Mouse (Mus musculus): ENCODE results near the gene Pcbp1. TPM values are rescaled to one million over a fixed set of nuclear protein-coding genes. Genes with fewer than 3 reads are reported as not detected.
A peak's percentile ranks its signal among the peaks of the same experiment; 100 is the strongest.

Pcbp1 gene
- total and polyA plus RNA-seq, 3 experiments, result 68.9 to 337 (median 73.0) TPM

DNA sequence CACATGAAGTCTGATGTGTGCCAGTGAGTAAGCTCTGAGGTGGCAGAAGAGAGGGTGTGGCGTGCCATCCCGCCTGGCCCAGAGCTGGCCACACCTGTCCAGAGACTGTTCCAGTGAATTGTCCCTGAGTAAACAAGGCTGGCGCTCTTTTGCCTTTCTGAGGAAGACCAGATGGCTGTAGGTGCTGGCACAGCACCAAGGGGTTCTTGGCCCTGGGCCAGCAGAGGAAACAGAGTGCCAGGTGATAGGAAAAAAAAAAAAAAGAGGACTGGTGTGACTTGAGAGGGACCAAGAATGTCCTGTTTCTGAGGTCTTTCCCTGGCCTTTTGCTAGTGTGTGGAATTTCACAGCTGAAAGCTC, 43.3 kb upstream of the Pcbp1 start:
- 0 out of 2 replicates have a peak, but pooled peaks have one; percentile 13 for TF ChIP-seq ZNF384 (IDR thresholded peaks at IDR 0.05; ENCODE audit: low read depth, low read length)
- TF ChIP-seq POLR2A (IDR thresholded peaks at IDR 0.05; ENCODE audit: low read depth, low read length), result no peak
- no peak for TF ChIP-seq SMC3 (IDR thresholded peaks at IDR 0.05; ENCODE audit: low read depth, low read length)
- Histone ChIP-seq H3K9ac (ENCODE audit: insufficient read depth, low read depth) (no peak overlapping the region), H3K4me1 (ENCODE audit: control insufficient read depth in 1 of 2, insufficient read depth in 2 of 2) (peaks cover 0 to 14% of the 10 kb centered on the region in 2 experiments; a peak in 2 of 4 replicates), H3K4me2 (ENCODE audit: insufficient read depth, low read depth, poor library complexity, severe bottlenecking) (no peak overlapping the region), H3K79me2 (replicated peaks; ENCODE audit: control insufficient read depth, extremely low read depth, insufficient read depth, poor library complexity, severe bottlenecking) (no peaks in the 10 kb centered on the region), H3K27me3 (replicated peaks) (no peaks in the 10 kb centered on the region), H3K9me3 (replicated peaks; ENCODE audit: low read length) (no peaks in the 10 kb centered on the region), H3K36me3 (replicated peaks in 1 of 2; ENCODE audit: control insufficient read depth in 1 of 2, insufficient read depth in 1 of 2, low read length in 1 of 2) (peaks cover 5 to 26% of the 10 kb centered on the region in 2 experiments), H3K4me3 (replicated peaks in 1 of 3; ENCODE audit: low read depth in 2 of 3, low read length in 2 of 3, poor library complexity in 1 of 3) (no peak overlapping the region), H3K27ac (ENCODE audit: insufficient read depth, low read depth) (no peak overlapping the region)
- in situ Hi-C loops (cut with MboI; ENCODE audit: low pct_ligation_motif_present, low pct_unique_long_range_greater_than_20kb, low sequenced_read_pairs), result no loop called here
- dilution Hi-C loops (cut with MboI; ENCODE audit: extremely low pct_ligation_motif_present, extremely low pct_unique_long_range_greater_than_20kb, low sequenced_read_pairs), result no loop called here
- DNase-seq (ENCODE audit: extremely low read depth), result no peak

DNA sequence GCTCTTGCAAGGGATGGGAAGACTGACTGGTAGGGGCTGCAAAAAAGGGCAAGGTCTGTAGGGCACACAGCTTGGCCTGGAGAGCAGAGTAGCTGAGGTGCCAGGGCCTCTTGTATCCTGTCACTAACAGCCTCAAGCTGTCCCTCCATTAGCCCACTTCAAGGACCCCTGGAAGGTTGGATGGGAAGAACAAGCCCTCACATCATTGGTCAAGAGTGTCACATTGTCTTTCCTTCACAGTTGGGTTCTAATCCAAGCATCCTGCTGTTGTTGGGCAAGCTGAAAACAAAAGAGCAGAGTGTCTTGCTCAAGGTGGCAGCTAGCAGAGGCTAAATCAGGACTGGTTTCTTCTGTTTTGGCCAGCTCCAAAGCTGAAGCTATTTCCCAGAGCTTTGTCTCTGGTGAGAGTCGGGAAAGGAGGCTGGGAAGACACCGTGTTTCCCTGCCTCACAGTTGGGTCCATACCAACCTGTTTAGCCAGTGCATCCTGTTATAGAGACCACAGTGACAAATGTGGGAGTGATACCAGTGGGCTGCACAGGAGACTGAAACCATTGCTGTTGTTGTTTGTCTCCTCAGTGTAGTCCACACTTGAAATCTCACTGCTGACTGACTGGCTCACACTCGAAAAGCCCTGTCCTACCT, 42.8 kb upstream of the Pcbp1 start:
- Histone ChIP-seq H3K36me3 (replicated peaks in 1 of 2; ENCODE audit: control insufficient read depth in 1 of 2, insufficient read depth in 1 of 2, low read length in 1 of 2) (peaks cover 5 to 30% of the 10 kb centered on the region in 2 experiments), H3K4me3 (replicated peaks in 1 of 3; ENCODE audit: low read depth in 2 of 3, low read length in 2 of 3, poor library complexity in 1 of 3) (no peak overlapping the region), H3K4me2 (ENCODE audit: insufficient read depth, low read depth, poor library complexity, severe bottlenecking) (no peak overlapping the region), H3K27ac (ENCODE audit: insufficient read depth, low read depth) (no peak overlapping the region), H3K27me3 (replicated peaks) (no peaks in the 10 kb centered on the region), H3K79me2 (replicated peaks; ENCODE audit: control insufficient read depth, extremely low read depth, insufficient read depth, poor library complexity, severe bottlenecking) (no peaks in the 10 kb centered on the region), H3K9ac (ENCODE audit: insufficient read depth, low read depth) (no peak overlapping the region), H3K4me1 (ENCODE audit: control insufficient read depth in 1 of 2, insufficient read depth in 2 of 2) (peaks cover 0 to 14% of the 10 kb centered on the region in 2 experiments; a peak in 2 of 4 replicates), H3K9me3 (replicated peaks; ENCODE audit: low read length) (no peaks in the 10 kb centered on the region)
- dilution Hi-C loops (cut with MboI; ENCODE audit: extremely low pct_ligation_motif_present, extremely low pct_unique_long_range_greater_than_20kb, low sequenced_read_pairs), result no loop called here
- DNase-seq (ENCODE audit: extremely low read depth), result no peak
- in situ Hi-C loops (cut with MboI; ENCODE audit: low pct_ligation_motif_present, low pct_unique_long_range_greater_than_20kb, low sequenced_read_pairs), result no loop called here
- TF ChIP-seq NELFE (IDR thresholded peaks at IDR 0.05; ENCODE audit: low read depth, low read length) (no peak), ZMIZ1 (IDR thresholded peaks at IDR 0.05; ENCODE audit: low read depth, low read length) (no peak), KAT2A (IDR thresholded peaks at IDR 0.05; ENCODE audit: insufficient replicate concordance, low read length) (no peak), HCFC1 (IDR thresholded peaks at IDR 0.05; ENCODE audit: low read depth, low read length) (no peak), MYC (IDR thresholded peaks at IDR 0.05; ENCODE audit: low read depth, low read length) (no peak), JUND (conservative IDR thresholded peaks at IDR 0.05; ENCODE audit: low read depth, low read length) (no peak), MAFK (IDR thresholded peaks at IDR 0.05; ENCODE audit: insufficient replicate concordance, low read length) (no peak), ETS1 (conservative IDR thresholded peaks at IDR 0.05; ENCODE audit: low read depth, low read length) (no peak), ZC3H11A (IDR thresholded peaks at IDR 0.05; ENCODE audit: low read depth, low read length) (no peak), RAD21 (IDR thresholded peaks at IDR 0.05; ENCODE audit: low read depth, low read length) (no peak), JUN (IDR thresholded peaks at IDR 0.05; ENCODE audit: insufficient read depth, low read depth, low read length) (no peak), USF2 (conservative IDR thresholded peaks at IDR 0.05; ENCODE audit: low read depth, low read length) (no peak), ELF1 (IDR thresholded peaks at IDR 0.05; ENCODE audit: low read depth, low read length) (no peak), ZNF384 (IDR thresholded peaks at IDR 0.05; ENCODE audit: low read depth, low read length) (no peak), IRF4 (IDR thresholded peaks at IDR 0.05; ENCODE audit: low read depth, low read length) (no peak), USF1 (IDR thresholded peaks at IDR 0.05; ENCODE audit: low read depth, low read length) (no peak), POLR2AphosphoS2 (IDR thresholded peaks at IDR 0.05; ENCODE audit: low read depth, low read length) (no peak), MEF2A (IDR thresholded peaks at IDR 0.05; ENCODE audit: borderline replicate concordance, low read depth, low read length) (no peak)
